Mouse (Mus musculus) CH12.LX (cell line): ENCODE measurements at regions not wholly inside any gene's neighbourhood (a gene's known extent, or its start where the extent isn't known, plus 50 kb on each side); places are given as distances from the start of the nearest gene placed in this dataset.

Experiments used
- DNase-seq: peaks from one replicate; pipeline ENCODE4 v3.0.0-alpha.2; 2013; ENCODE audit errors: extremely low read depth
- H3K27ac ChIP-seq: 2 replicates; pipeline ENCODE4 v1.5.1; 2012; ENCODE audit warnings: low read depth, mild to moderate bottlenecking, control low read depth, moderate library complexity; ENCODE audit not compliant: insufficient read depth
- H3K27me3 ChIP-seq: replicated peaks from 2 replicates; pipeline ENCODE3; 2012; ENCODE audit warnings: inconsistent platforms
- H3K36me3 ChIP-seq, 2 experiments: replicated peaks in 1 of 2; 2 replicates each; pipeline versions ENCODE3 to v1.6.1; 2012; ENCODE audit warnings: inconsistent platforms in 1 of 2, low read length in 1 of 2, mild to moderate bottlenecking in 1 of 2, mixed read lengths in 1 of 2, moderate library complexity in 1 of 2; ENCODE audit not compliant: control insufficient read depth in 1 of 2, insufficient read depth in 1 of 2
- H3K4me1 ChIP-seq, 2 experiments: 2 replicates each; pipeline ENCODE4 v1.6.1; 2012; ENCODE audit warnings: inconsistent platforms in 1 of 2, moderate library complexity in 1 of 2; ENCODE audit not compliant: insufficient read depth in 2 of 2, control insufficient read depth in 1 of 2
- H3K4me2 ChIP-seq: 2 replicates; pipeline ENCODE4 v1.6.1; 2012; ENCODE audit warnings: low read depth, mild to moderate bottlenecking, control low read depth; ENCODE audit not compliant: poor library complexity, insufficient read depth, severe bottlenecking
- H3K4me3 ChIP-seq, 3 experiments: fragments of 150-350 bp in 1 of 3; sonication (generic) in 1 of 3; replicated peaks in 1 of 3; 2 replicates each; pipeline versions ENCODE3 to v1.5.1; 2011 to 2012; ENCODE audit warnings: low read depth in 2 of 3, low read length in 2 of 3, mild to moderate bottlenecking in 2 of 3, moderate library complexity in 2 of 3, control low read depth in 1 of 3, improper control_type of control experiment in 1 of 3, inconsistent platforms in 1 of 3, mixed read lengths in 1 of 3; ENCODE audit not compliant: poor library complexity in 1 of 3
- H3K79me2 ChIP-seq: replicated peaks from 2 replicates; pipeline ENCODE4 v1.6.1; 2012; ENCODE audit warnings: mild to moderate bottlenecking, moderate library complexity; ENCODE audit not compliant: control insufficient read depth, poor library complexity, insufficient read depth, severe bottlenecking; ENCODE audit errors: extremely low read depth
- H3K9ac ChIP-seq: 2 replicates; pipeline ENCODE4 v1.6.1; 2012; ENCODE audit warnings: low read depth, mild to moderate bottlenecking, control low read depth, moderate library complexity; ENCODE audit not compliant: insufficient read depth
- H3K9me3 ChIP-seq: replicated peaks from 2 replicates; pipeline ENCODE3; 2012; ENCODE audit warnings: low read length, inconsistent platforms, mixed read lengths
- CHD1 ChIP-seq: IDR thresholded peaks from 2 replicates; pipeline ENCODE4 v1.6.1; 2012; ENCODE audit warnings: low read depth, low read length, improper control_type of control experiment, inconsistent platforms
- CHD2 ChIP-seq: IDR thresholded peaks from 2 replicates; pipeline ENCODE4 v1.6.1; 2011; ENCODE audit warnings: low read length, improper control_type of control experiment
- CTCF ChIP-seq, 2 experiments: IDR thresholded peaks in 1 of 2; conservative IDR thresholded peaks in 1 of 2; 2 replicates each; pipeline ENCODE4 v1.5.1; 2011 to 2012; ENCODE audit warnings: low read depth in 2 of 2, low read length in 2 of 2, improper control_type of control experiment in 1 of 2, inconsistent platforms in 1 of 2, mild to moderate bottlenecking in 1 of 2, moderate library complexity in 1 of 2
- E2F4 ChIP-seq: IDR thresholded peaks from 2 replicates; pipeline ENCODE4 v1.6.1; 2011; ENCODE audit warnings: low read depth, low read length, improper control_type of control experiment; ENCODE audit not compliant: insufficient replicate concordance
- ETS1 ChIP-seq: conservative IDR thresholded peaks from 2 replicates; pipeline ENCODE4 v1.6.1; 2012; ENCODE audit warnings: low read depth, mild to moderate bottlenecking, inconsistent platforms, low read length, improper control_type of control experiment, moderate library complexity
- GABPA ChIP-seq: IDR thresholded peaks from 2 replicates; pipeline ENCODE4 v1.6.1; 2012; ENCODE audit warnings: low read depth, low read length, improper control_type of control experiment, inconsistent platforms; ENCODE audit not compliant: insufficient replicate concordance
- HCFC1 ChIP-seq: IDR thresholded peaks from 2 replicates; pipeline ENCODE4 v1.6.1; 2012; ENCODE audit warnings: low read depth, mild to moderate bottlenecking, inconsistent platforms, low read length, improper control_type of control experiment
- JUN ChIP-seq: IDR thresholded peaks from 2 replicates; pipeline ENCODE4 v1.6.1; 2011; ENCODE audit warnings: low read depth, mild to moderate bottlenecking, low read length, improper control_type of control experiment, moderate library complexity; ENCODE audit not compliant: insufficient read depth
- JUND ChIP-seq: conservative IDR thresholded peaks from 2 replicates; pipeline ENCODE4 v1.6.1; 2011; ENCODE audit warnings: low read depth, low read length, improper control_type of control experiment
- MAFK ChIP-seq: IDR thresholded peaks from 2 replicates; pipeline ENCODE4 v1.6.1; 2011; ENCODE audit warnings: low read length, improper control_type of control experiment; ENCODE audit not compliant: insufficient replicate concordance
- MAX ChIP-seq: IDR thresholded peaks from 2 replicates; pipeline ENCODE4 v1.6.1; 2011; ENCODE audit warnings: low read length, improper control_type of control experiment
- MEF2A ChIP-seq: IDR thresholded peaks from 2 replicates; pipeline ENCODE4 v1.6.1; 2014; ENCODE audit warnings: low read depth, mild to moderate bottlenecking, inconsistent platforms, low read length, improper control_type of control experiment, borderline replicate concordance
- MYC ChIP-seq: IDR thresholded peaks from 2 replicates; pipeline ENCODE4 v1.6.1; 2011; ENCODE audit warnings: low read depth, mild to moderate bottlenecking, improper control_type of control experiment, low read length
- RAD21 ChIP-seq: IDR thresholded peaks from 2 replicates; pipeline ENCODE4 v1.6.1; 2011; ENCODE audit warnings: low read depth, mild to moderate bottlenecking, low read length, improper control_type of control experiment, moderate library complexity
- TBP ChIP-seq: conservative IDR thresholded peaks from 2 replicates; pipeline ENCODE4 v1.6.1; 2011; ENCODE audit warnings: low read depth, low read length, improper control_type of control experiment
- UBTF ChIP-seq: IDR thresholded peaks from 2 replicates; pipeline ENCODE4 v1.6.1; 2012; ENCODE audit warnings: low read depth, mild to moderate bottlenecking, inconsistent platforms, low read length, improper control_type of control experiment, moderate library complexity
- USF1 ChIP-seq: IDR thresholded peaks from 2 replicates; pipeline ENCODE4 v1.6.1; 2014; ENCODE audit warnings: low read depth, mild to moderate bottlenecking, inconsistent platforms, low read length, improper control_type of control experiment
- USF2 ChIP-seq: conservative IDR thresholded peaks from 2 replicates; pipeline ENCODE4 v1.6.1; 2011; ENCODE audit warnings: low read depth, low read length, improper control_type of control experiment
- ZMIZ1 ChIP-seq: IDR thresholded peaks from 2 replicates; pipeline ENCODE4 v1.6.1; 2012; ENCODE audit warnings: low read depth, mild to moderate bottlenecking, inconsistent platforms, low read length, improper control_type of control experiment
- ZNF384 ChIP-seq: IDR thresholded peaks from 2 replicates; pipeline ENCODE4 v1.6.1; 2012; ENCODE audit warnings: low read depth, low read length, improper control_type of control experiment, inconsistent platforms
- dilution Hi-C: fragments of 300-500 bp; cut with MboI; formaldehyde crosslinking; loops from 2 replicates; pipeline ENCODE4 v1.14.3; 2020; ENCODE audit warnings: low sequenced_read_pairs; ENCODE audit not compliant: extremely low pct_unique_long_range_greater_than_20kb, extremely low pct_ligation_motif_present
- in situ Hi-C: fragments of 300-500 bp; cut with MboI; formaldehyde crosslinking; loops from 3 replicates; pipeline ENCODE4 v1.14.3; 2019; ENCODE audit warnings: low sequenced_read_pairs, low pct_ligation_motif_present, low pct_unique_long_range_greater_than_20kb, mixed read lengths

- Histone ChIP-seq H3K27me3 (no peaks in the 10 kb centered on the region), H3K4me1 (peaks cover 0 to 51% of the 10 kb centered on the region in 2 experiments; a peak in 3 of 4 replicates), H3K79me2 (no peaks in the 10 kb centered on the region), H3K9ac (no peak overlapping the region), H3K27ac (no peak overlapping the region), H3K9me3 (no peaks in the 10 kb centered on the region), H3K36me3 (no peaks in the 10 kb centered on the region), H3K4me3 (no peak overlapping the region), H3K4me2 (no peak overlapping the region)
- in situ Hi-C loops (no loop called here), dilution Hi-C loops (no loop called here)
- no peak for TF ChIP-seq CHD2
- TF ChIP-seq MEF2A: no peak
- no peak for TF ChIP-seq USF1
- no peak for TF ChIP-seq USF2
- no peak for TF ChIP-seq UBTF
- TF ChIP-seq MAFK: no peak
- TF ChIP-seq JUN: no peak
- TF ChIP-seq HCFC1: no peak
- TF ChIP-seq GABPA: no peak
- no peak for DNase-seq
Measured at GRCm38 (mm10) chr13:44063317-44063716, 278.7 kb downstream of the Cd83 start.

- Histone ChIP-seq H3K9me3 (no peaks in the 10 kb centered on the region), H3K79me2 (no peaks in the 10 kb centered on the region), H3K27me3 (no peaks in the 10 kb centered on the region), H3K36me3 (no peaks in the 10 kb centered on the region), H3K4me3 (no peak overlapping the region), H3K9ac (no peak overlapping the region), H3K4me1 (peaks cover 0 to 58% of the 10 kb centered on the region in 2 experiments; a peak in 3 of 4 replicates), H3K4me2 (no peak overlapping the region), H3K27ac (no peak overlapping the region)
- peak; percentile 13 for DNase-seq
- dilution Hi-C loops (no loop called here), in situ Hi-C loops (no loop called here)
- TF ChIP-seq TBP (no peak), E2F4 (no peak), ZMIZ1 (no peak), MYC (no peak), RAD21 (no peak), MAX (no peak), ETS1 (no peak), UBTF (no peak), ZNF384 (no peak), MAFK (no peak), CHD1 (no peak), JUND (no peak), CTCF (conservative IDR thresholded peaks at IDR 0.05 in 1 of 2, IDR thresholded peaks at IDR 0.05 in 1 of 2; ENCODE audit: low read depth in 2 of 2, low read length in 2 of 2) (no peak)
Measured at GRCm38 (mm10) chr13:44064026-44064425, 279.5 kb downstream of the Cd83 start.
